Mouse (Mus musculus) Muller cell, postnatal 12 days (primary cell): ENCODE data around the gene Rita1.

Experiments used
- DNase-seq: peaks from one replicate; pipeline ENCODE4 v3.0.0-alpha.2; 2015; ENCODE audit errors: inconsistent ontology term

The Rita1 gene

GRCm38 (mm10) chr5:120612442-120612821 is at the start of gene Rita1, which contains the start of gene Ddx54:
Gene Rita1 (minus strand): TSS chr5:120612589.
Gene Ddx54 (plus strand): TSS chr5:120612739.
- DNase-seq = no peak

- DNase-seq = no peak
Observed at GRCm38 (mm10) chr5:120660816-120661215, 48.4 kb upstream of the Rita1 start.

GRCm38 (mm10) chr5:120656281-120656751 is 43.9 kb upstream of the Rita1 start:
- peak; percentile 55 for DNase-seq

GRCm38 (mm10) chr5:120653873-120654272 is 41.5 kb upstream of the Rita1 start:
- no peak for DNase-seq

GRCm38 (mm10) chr5:120652915-120653701 is 40.7 kb upstream of the Rita1 start:
- no peak for DNase-seq

- no peak for DNase-seq
Observed at GRCm38 (mm10) chr5:120651230-120651629, 38.8 kb upstream of the Rita1 start.

- DNase-seq = no peak
Observed at GRCm38 (mm10) chr5:120649938-120650337, 37.5 kb upstream of the Rita1 start.

- DNase-seq = peak; percentile 31
Observed at GRCm38 (mm10) chr5:120649374-120649933, 37.1 kb upstream of the Rita1 start.

GRCm38 (mm10) chr5:120648569-120649373 is 36.4 kb upstream of the Rita1 start, which contains the start of gene Rasal1:
Gene Rasal1 (plus strand): TSS chr5:120648812.
- peak; percentile 62 for DNase-seq

GRCm38 (mm10) chr5:120647814-120648491 is 35.6 kb upstream of the Rita1 start:
- no peak for DNase-seq

GRCm38 (mm10) chr5:120647361-120647760 is 35.0 kb upstream of the Rita1 start:
- DNase-seq = no peak

- DNase-seq = peak; percentile 41
Observed at GRCm38 (mm10) chr5:120645851-120646250, 33.5 kb upstream of the Rita1 start.

GRCm38 (mm10) chr5:120644227-120644626 is 31.8 kb upstream of the Rita1 start:
- no peak for DNase-seq

- DNase-seq = peak; percentile 92
Observed at GRCm38 (mm10) chr5:120643365-120644085, 31.1 kb upstream of the Rita1 start.

- no peak for DNase-seq
Observed at GRCm38 (mm10) chr5:120640094-120640493, 27.7 kb upstream of the Rita1 start.

- DNase-seq = no peak
Observed at GRCm38 (mm10) chr5:120635633-120636032, 23.2 kb upstream of the Rita1 start.

- DNase-seq = no peak
Observed at GRCm38 (mm10) chr5:120634860-120635259, 22.5 kb upstream of the Rita1 start.

- no peak for DNase-seq
Observed at GRCm38 (mm10) chr5:120634131-120634530, 21.7 kb upstream of the Rita1 start, which contains the start of gene Cfap73. Gene Cfap73 (minus strand): TSS chr5:120634235.

- DNase-seq = no peak
Observed at GRCm38 (mm10) chr5:120631892-120632291, 19.5 kb upstream of the Rita1 start.

GRCm38 (mm10) chr5:120631128-120631527 is 18.7 kb upstream of the Rita1 start:
- DNase-seq = no peak

- DNase-seq = no peak
Observed at GRCm38 (mm10) chr5:120628624-120629023, 16.2 kb upstream of the Rita1 start.
